9 mouse cellular contexts compared by ENCODE assay signal in the genomic region with DNA sequence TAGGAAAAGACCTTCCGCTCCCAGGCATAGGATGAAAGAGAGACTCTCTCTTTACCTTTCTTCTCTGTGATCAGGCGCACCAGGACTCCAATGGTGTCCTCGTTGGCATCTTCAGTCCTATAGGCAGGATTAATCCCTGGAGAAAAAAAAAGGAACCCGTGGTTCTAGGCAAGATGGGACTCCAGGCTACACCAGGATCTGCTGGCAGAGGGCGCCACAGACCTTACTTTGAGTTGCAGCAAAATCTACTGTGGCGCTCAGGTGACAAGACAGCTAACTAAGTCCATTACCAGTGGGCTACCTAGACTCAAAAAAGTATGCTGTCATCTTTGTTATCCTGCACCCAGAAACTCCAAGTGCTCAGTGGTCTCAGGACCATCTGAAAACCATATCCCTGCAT. TPM values are rescaled to one million over a fixed set of nuclear protein-coding genes. Genes with fewer than 3 reads are reported as not detected.
DNase-seq lines count a peak whose midpoint lies in the region; ATAC-seq and TF ChIP-seq lines count a peak whose summit lies in the region.
"Had no signal": no experiment of that assay in that cellular context is flagged by ENCODE, and none has a peak within 500 bp of the region (broad histone marks: within the 10 kb centered on the region; RNA-seq: fewer than 3 reads in every experiment).

No protein-coding gene starts in this region.

- H3K9ac ChIP-seq in liver, postnatal 0 days (replicated peaks): no peak overlapping the region
- H3K9ac ChIP-seq: neural tube, embryonic 13.5 days had no signal

- WGBS in embryonic facial prominence, embryonic 10.5 days: 32% methylated on average over 6 of the region's 6 CpGs
- 53% methylated on average over 6 of the region's 6 CpGs for WGBS in liver, postnatal 0 days (ENCODE audit: insufficient replicate concordance)

- H3K4me3 ChIP-seq in embryonic facial prominence, embryonic 10.5 days: no peak overlapping the region
- H3K4me3 ChIP-seq in liver, postnatal 0 days (ENCODE audit: low read depth, low read length): no peak overlapping the region
- H3K4me3 ChIP-seq: neural tube, embryonic 13.5 days had no signal

- no peak overlapping the region for H3K27ac ChIP-seq in embryonic facial prominence, embryonic 10.5 days (replicated peaks)
- no peak overlapping the region for H3K27ac ChIP-seq in liver, postnatal 0 days (ENCODE audit: low read depth)
- H3K27ac ChIP-seq: neural tube, embryonic 13.5 days had no signal

- TF ChIP-seq EP300 in liver, postnatal 0 days (IDR thresholded peaks at IDR 0.05; ENCODE audit: low read depth): no peak

- H3K4me2 ChIP-seq in liver, postnatal 0 days (ENCODE audit: low read depth, low read length): no peak overlapping the region
- H3K4me2 ChIP-seq: neural tube, embryonic 13.5 days had no signal

- H3K36me3 ChIP-seq in embryonic facial prominence, embryonic 10.5 days (replicated peaks): peaks cover 24% of the 10 kb centered on the region
- H3K36me3 ChIP-seq in liver, postnatal 0 days (replicated peaks; ENCODE audit: insufficient read depth, low read length): peaks cover 40% of the 10 kb centered on the region
- H3K36me3 ChIP-seq: neural tube, embryonic 13.5 days had no signal

- DNase-seq in ovary, postnatal 10 days (ENCODE audit: low spot score): peak; percentile 41
- no peak for DNase-seq in ovary, adult 18-20 months (ENCODE audit: low spot score)
- peak; percentile 67 to 73 for DNase-seq in adrenal gland, adult 18-20 months (ENCODE audit: low spot score in 2 of 2)
- DNase-seq in embryonic facial prominence, embryonic 10.5 days (ENCODE audit: low spot score): peak; percentile 64
- peak; percentile 80 to 89 for DNase-seq in kidney, postnatal 25 days
- peak; percentile 85 for DNase-seq in liver, postnatal 0 days
- peak; percentile 76 to 84 for DNase-seq in right cerebral cortex, postnatal 10 days (ENCODE audit: low spot score in 2 of 2)

- ATAC-seq in liver, postnatal 0 days: no peak
- ATAC-seq in erythroid progenitor cell, adult 5-6 weeks (replicated peaks; ENCODE audit: low FRiP score, poor library complexity, severe bottlenecking): no peak

- peaks cover 35% of the 10 kb centered on the region for H3K4me1 ChIP-seq in embryonic facial prominence, embryonic 10.5 days
- peaks cover 47% of the 10 kb centered on the region for H3K4me1 ChIP-seq in liver, postnatal 0 days (ENCODE audit: insufficient read depth)

- no peaks in the 10 kb centered on the region for H3K27me3 ChIP-seq in embryonic facial prominence, embryonic 10.5 days (replicated peaks; ENCODE audit: low read depth, poor library complexity, severe bottlenecking)
- H3K27me3 ChIP-seq in liver, postnatal 0 days (ENCODE audit: insufficient read depth, low read length): no peaks in the 10 kb centered on the region
- H3K27me3 ChIP-seq: neural tube, embryonic 13.5 days had no signal

- TF ChIP-seq CTCF in liver, postnatal 0 days (IDR thresholded peaks at IDR 0.05; ENCODE audit: low read depth): peak; percentile 90

- H3K9me3 ChIP-seq in embryonic facial prominence, embryonic 10.5 days: no peaks in the 10 kb centered on the region
- no peaks in the 10 kb centered on the region for H3K9me3 ChIP-seq in liver, postnatal 0 days (ENCODE audit: low read length)
- H3K9me3 ChIP-seq: neural tube, embryonic 13.5 days had no signal

RNA-seq across cellular contexts. Expression of gene Relt, which starts 14.5 kb away (rescaled TPM):
- total RNA-seq in adrenal gland, adult 18-20 months (2021): 1 to 10 TPM; 2.1 to 3.5 TPM
- 4.8 and 5.2 TPM in 2 replicates for polyA plus RNA-seq in embryonic facial prominence, embryonic 10.5 days (2016; fragmentation: Nextera tagmentation; extraction: Ambion mirVana)
- 6.9 and 7.5 TPM in 2 replicates for polyA plus RNA-seq in liver, postnatal 0 days (2015; fragmentation: Nextera tagmentation; extraction: Ambion mirVana)
- 71.7 and 73.8 TPM in 2 replicates for total RNA-seq in erythroid progenitor cell, adult 5-6 weeks (2015; ENCODE audit: low replicate concordance)
- 37.1 and 40.8 TPM in 2 replicates for total RNA-seq in erythroid progenitor cell, adult 5-6 weeks (2017; ENCODE audit: low replicate concordance)

Comparison
In these comparisons a context has a peak if more than half of its experiments do, and no peak if none do; other contexts are left out.
1. RNA of gene Relt, which starts 14.5 kb away (total RNA-seq): 37.1 to 73.8 TPM in erythroid progenitor cell, adult 5-6 weeks; 2.1 to 3.5 TPM in adrenal gland, adult 18-20 months; every median in the first group is over 4 times any median in the second.